Mouse (Mus musculus) midbrain, embryonic 13.5 days (tissue): ENCODE measurements around the gene Sort1. TPM values are rescaled to one million over a fixed set of nuclear protein-coding genes. Genes with fewer than 3 reads are reported as not detected.

Experiments used
- ATAC-seq: fragments of 200-750 bp; cut with Nextera tagmentation; 2 replicates; pipeline ENCODE4 v1.8.0; 2017; ENCODE audit warnings: mild to moderate bottlenecking, moderate TSS enrichment, moderate library complexity
- H3K27ac ChIP-seq: fragments of 300-500 bp; sonication (generic); 2 replicates; pipeline ENCODE4 v1.5.1; 2015; ENCODE audit warnings: inconsistent platforms, mild to moderate bottlenecking, moderate library complexity
- H3K27me3 ChIP-seq: fragments of 300-500 bp; sonication (generic); 2 replicates; pipeline ENCODE4 v1.6.1; 2015; ENCODE audit warnings: mild to moderate bottlenecking, inconsistent platforms
- H3K36me3 ChIP-seq: fragments of 300-500 bp; sonication (generic); 2 replicates; pipeline ENCODE4 v1.6.1; 2015; ENCODE audit warnings: mild to moderate bottlenecking, inconsistent platforms
- H3K4me1 ChIP-seq: fragments of 300-500 bp; sonication (generic); replicated peaks from 2 replicates; pipeline ENCODE4 v1.6.1; 2015; ENCODE audit warnings: inconsistent platforms
- H3K4me2 ChIP-seq: fragments of 300-500 bp; sonication (generic); replicated peaks from 2 replicates; pipeline ENCODE4 v1.6.1; 2015; ENCODE audit warnings: moderate library complexity, mild to moderate bottlenecking, inconsistent platforms
- H3K4me3 ChIP-seq: fragments of 300-500 bp; sonication (generic); replicated peaks from 2 replicates; pipeline ENCODE4 v1.5.1; 2015; ENCODE audit warnings: mild to moderate bottlenecking, inconsistent platforms
- H3K9ac ChIP-seq: fragments of 300-500 bp; sonication (generic); replicated peaks from 2 replicates; pipeline ENCODE4 v1.6.1; 2015; ENCODE audit warnings: mild to moderate bottlenecking, inconsistent platforms
- H3K9me3 ChIP-seq: fragments of 300-500 bp; sonication (generic); 2 replicates; pipeline ENCODE4 v1.6.1; 2016; ENCODE audit warnings: mild to moderate bottlenecking, inconsistent platforms
- WGBS: fragments of 180-500 bp; shearing (Covaris S2); methylation state at CpG from one replicate; pipeline ENCODE4 v1.1.7; 2015; 5-methylcytosine and 5-hydroxymethylcytosine counted together
- polyA plus RNA-seq: library from polyadenylated mRNA; unstranded; fragments of >200 nt; fragmentation: Nextera tagmentation; extraction: Ambion mirVana; gene quantifications from 2 replicates; pipeline ENCODE4 v1.2.1, GENCODE M21; 2015

Gene Sort1
- polyA plus RNA-seq, 1 experiment from 2014 or later: 18.3 TPM

DNA sequence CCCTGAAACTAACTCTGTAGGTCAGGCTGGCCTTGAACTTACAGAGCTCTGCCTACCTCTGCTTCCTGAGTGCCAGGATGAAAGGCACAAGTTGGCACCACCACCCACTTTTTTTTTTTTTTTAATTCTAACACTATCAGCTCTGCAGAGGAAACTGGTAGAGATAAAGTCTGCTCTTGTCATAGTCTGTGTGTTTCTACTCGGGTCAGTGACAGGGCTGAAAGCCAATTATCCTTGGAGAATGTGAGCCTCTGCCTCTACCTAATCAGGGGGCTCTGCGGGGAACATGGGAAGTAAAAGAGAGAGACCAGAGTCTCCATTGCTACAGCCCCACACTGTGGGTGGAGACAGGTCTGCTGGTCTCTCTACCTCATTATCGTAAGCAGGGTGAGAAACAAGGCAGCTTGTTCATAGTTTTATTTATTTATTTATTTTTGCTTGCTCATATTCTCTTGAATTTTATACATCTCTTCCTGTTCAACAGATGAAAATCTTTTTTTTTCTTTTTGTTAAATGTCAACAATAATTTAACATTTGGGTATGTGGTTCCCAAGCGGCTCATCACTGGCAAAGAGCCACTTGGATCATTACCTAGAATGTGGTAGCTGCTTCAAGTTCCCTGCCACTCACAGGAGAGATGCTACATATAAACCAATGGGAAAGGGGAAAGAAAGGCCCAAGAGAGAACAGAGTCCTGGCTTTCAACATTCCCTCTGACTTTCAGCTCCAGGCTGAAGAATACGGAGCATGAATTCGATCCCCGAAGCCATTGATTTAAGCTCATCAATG lies 95.2 kb downstream of the Sort1 start:
- peaks cover 16% of the 10 kb centered on the region for H3K4me1 ChIP-seq
- ATAC-seq: no peak
- H3K4me2 ChIP-seq: no peak overlapping the region
- H3K27ac ChIP-seq: no peak overlapping the region
- H3K36me3 ChIP-seq: no peaks in the 10 kb centered on the region
- no peak overlapping the region for H3K9ac ChIP-seq
- WGBS: 77% methylated on average over 7 of the region's 7 CpGs
- no peak overlapping the region for H3K4me3 ChIP-seq
- H3K27me3 ChIP-seq: no peaks in the 10 kb centered on the region
- no peaks in the 10 kb centered on the region for H3K9me3 ChIP-seq

DNA sequence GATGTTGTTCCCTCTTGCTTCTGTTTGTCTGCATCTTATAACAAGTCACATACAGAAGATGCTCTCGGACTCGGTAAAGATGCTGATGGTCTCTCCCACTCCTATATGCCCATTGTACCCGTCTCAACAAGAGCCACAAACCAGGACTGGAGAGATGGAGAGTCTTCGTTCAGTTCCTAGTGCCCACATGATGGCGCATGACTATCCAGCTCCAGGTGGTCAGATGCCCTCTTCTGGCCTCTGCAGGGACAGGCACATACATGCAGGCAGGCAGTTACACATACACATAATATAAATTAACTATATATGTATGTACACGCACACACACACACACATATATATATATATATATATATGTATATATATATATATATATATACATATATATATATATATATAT lies 96.8 kb downstream of the Sort1 start:
- ATAC-seq: no peak
- Histone ChIP-seq H3K36me3 (no peaks in the 10 kb centered on the region), H3K4me1 (peaks cover 30% of the 10 kb centered on the region), H3K27me3 (no peaks in the 10 kb centered on the region), H3K27ac (no peak overlapping the region), H3K9me3 (no peaks in the 10 kb centered on the region), H3K4me2 (no peak overlapping the region), H3K4me3 (no peak overlapping the region), H3K9ac (no peak overlapping the region)
- WGBS: 76% methylated on average over 6 of the region's 6 CpGs

- Histone ChIP-seq H3K4me2 (peak overlapping the region; percentile 68; the same call in 1 of the 2 replicates), H3K9ac (no peak overlapping the region), H3K27ac (no peak overlapping the region), H3K4me1 (peaks cover 30% of the 10 kb centered on the region), H3K4me3 (no peak overlapping the region), H3K36me3 (peaks cover 10% of the 10 kb centered on the region), H3K9me3 (no peaks in the 10 kb centered on the region), H3K27me3 (no peaks in the 10 kb centered on the region)
- ATAC-seq: no peak
- WGBS: 80% methylated on average over 14 of the region's 14 CpGs
These were observed 98.3 kb downstream of the Sort1 start for GRCm38 (mm10) chr3:108381945-108382875.

DNA sequence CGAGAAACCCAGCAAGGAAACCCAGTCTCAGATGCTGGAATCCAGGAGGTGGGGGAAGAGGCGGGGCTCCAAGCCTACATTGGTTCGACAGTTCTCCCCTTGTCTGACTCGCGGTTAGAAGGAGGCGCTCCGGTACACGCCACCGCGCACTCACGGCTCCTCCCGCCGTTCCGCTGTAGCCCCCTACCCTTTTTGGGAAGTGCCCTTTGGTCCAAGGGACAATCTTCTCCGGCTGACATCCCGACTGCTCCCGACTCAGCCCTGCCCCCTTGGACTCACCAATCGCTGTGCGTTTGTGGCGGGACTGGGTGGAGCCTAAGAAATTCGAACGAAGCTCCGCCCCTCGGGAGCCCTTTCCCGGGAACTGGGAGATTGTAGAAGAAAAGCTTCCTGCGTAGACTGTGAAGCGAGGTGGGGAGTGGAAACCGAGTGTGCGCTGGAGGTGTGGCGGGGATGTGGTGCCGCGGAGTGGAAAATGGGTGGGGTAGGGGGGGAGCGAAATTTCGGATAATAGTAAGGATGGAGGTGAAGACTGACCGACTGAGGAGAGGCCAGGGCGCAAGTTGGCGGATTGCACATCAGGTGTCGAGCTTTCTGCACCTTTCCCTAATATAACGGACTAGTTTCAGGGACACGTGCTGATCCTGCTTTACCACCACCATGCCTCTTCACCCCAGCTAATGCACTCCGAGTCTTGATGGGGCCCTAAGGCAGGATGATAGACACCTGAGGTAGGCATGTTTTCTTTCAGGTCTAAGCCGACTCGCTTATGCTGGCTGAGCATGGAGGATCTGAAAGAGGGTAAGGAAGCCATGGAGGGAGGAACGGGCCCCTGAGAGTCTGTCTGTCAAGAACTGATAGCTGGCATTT lies 99.8 kb downstream of the Sort1 start, which contains the start of gene Psrc1:
Gene Psrc1, plus strand, starts transcription at position 355 of the 870 bp plus-strand sequence.
- under 1% methylated on average over 44 of the region's 44 CpGs for WGBS
- Histone ChIP-seq H3K9me3 (no peaks in the 10 kb centered on the region), H3K27me3 (no peaks in the 10 kb centered on the region), H3K9ac (peak within 1 kb of the TSS; percentile 67), H3K27ac (peak within 1 kb of the TSS; percentile 44; the same call in 1 of the 2 replicates), H3K4me2 (peak within 1 kb of the TSS; percentile 68), H3K4me3 (peak within 1 kb of the TSS; percentile 65), H3K36me3 (peaks cover 12% of the 10 kb centered on the region), H3K4me1 (peaks cover 32% of the 10 kb centered on the region)
- peak; percentile 92 for ATAC-seq

DNA sequence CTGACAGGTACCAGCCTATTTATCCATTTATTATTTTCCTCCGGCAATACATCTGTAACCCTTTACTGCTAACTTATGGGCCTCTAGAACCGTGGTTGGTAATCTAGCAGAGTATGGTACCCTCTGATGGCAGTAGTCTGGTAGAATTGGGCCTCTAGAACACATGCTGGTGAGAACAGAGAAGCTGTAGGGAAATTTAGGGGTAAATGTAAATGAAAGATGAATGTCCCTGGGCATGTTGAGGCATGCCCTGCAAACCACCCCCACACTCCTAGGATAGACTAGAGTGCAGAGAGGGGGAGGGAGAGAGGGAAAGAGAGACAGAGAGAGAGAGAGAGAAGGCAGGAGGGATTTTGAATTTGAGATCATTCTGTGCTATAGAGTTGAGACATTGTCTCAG lies 100.5 kb downstream of the Sort1 start:
- H3K27ac ChIP-seq: no peak overlapping the region
- ATAC-seq: no peak
- peaks cover 12% of the 10 kb centered on the region for H3K36me3 ChIP-seq
- peaks cover 38% of the 10 kb centered on the region for H3K4me1 ChIP-seq
- H3K9ac ChIP-seq: peak overlapping the region; percentile 67
- H3K9me3 ChIP-seq: no peaks in the 10 kb centered on the region
- WGBS: 35% methylated on average over 2 of the region's 2 CpGs
- H3K27me3 ChIP-seq: no peaks in the 10 kb centered on the region
- H3K4me2 ChIP-seq: peak overlapping the region; percentile 68
- H3K4me3 ChIP-seq: peak overlapping the region; percentile 65

GRCm38 (mm10) chr3:108386186-108386585 lies 102.3 kb downstream of the Sort1 start:
- Histone ChIP-seq H3K4me3 (no peak overlapping the region), H3K27ac (no peak overlapping the region), H3K4me1 (peaks cover 39% of the 10 kb centered on the region), H3K36me3 (peaks cover 15% of the 10 kb centered on the region), H3K9ac (no peak overlapping the region), H3K4me2 (no peak overlapping the region), H3K9me3 (no peaks in the 10 kb centered on the region), H3K27me3 (no peaks in the 10 kb centered on the region)
- ATAC-seq: no peak
- WGBS: 94% methylated on average over 10 of the region's 10 CpGs

DNA sequence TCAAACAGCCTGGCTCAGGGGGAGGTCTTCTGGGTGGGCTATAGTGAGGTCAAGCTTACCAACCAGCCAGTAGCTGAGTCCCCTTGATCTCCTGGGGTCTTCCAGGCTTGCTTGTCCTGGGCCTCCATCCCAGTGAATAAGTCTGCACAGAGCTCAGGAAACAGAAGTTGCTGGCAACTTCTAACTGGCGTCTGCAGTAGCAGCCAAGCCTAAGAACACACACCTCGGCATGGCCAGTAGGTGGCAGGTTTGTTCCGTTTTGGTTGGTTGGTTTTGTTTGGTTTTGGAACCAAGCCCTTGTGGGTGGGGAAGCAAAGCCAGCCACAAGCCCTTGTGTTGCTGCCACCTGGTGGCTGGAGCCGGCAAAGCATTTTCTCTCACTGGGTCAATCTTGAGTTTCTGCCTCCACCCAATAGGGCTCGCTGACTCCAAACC lies 105.2 kb downstream of the Sort1 start:
- 1% methylated on average over 5 of the region's 5 CpGs for WGBS
- Histone ChIP-seq H3K4me3 (no peak overlapping the region), H3K4me1 (peaks cover 33% of the 10 kb centered on the region), H3K36me3 (peaks cover 43% of the 10 kb centered on the region), H3K9ac (peak overlapping the region; percentile 32; the same call in 1 of the 2 replicates), H3K27ac (peak overlapping the region; percentile 19; the same call in 1 of the 2 replicates), H3K27me3 (no peaks in the 10 kb centered on the region), H3K9me3 (no peaks in the 10 kb centered on the region), H3K4me2 (no peak overlapping the region)
- ATAC-seq: peak; percentile 67

DNA sequence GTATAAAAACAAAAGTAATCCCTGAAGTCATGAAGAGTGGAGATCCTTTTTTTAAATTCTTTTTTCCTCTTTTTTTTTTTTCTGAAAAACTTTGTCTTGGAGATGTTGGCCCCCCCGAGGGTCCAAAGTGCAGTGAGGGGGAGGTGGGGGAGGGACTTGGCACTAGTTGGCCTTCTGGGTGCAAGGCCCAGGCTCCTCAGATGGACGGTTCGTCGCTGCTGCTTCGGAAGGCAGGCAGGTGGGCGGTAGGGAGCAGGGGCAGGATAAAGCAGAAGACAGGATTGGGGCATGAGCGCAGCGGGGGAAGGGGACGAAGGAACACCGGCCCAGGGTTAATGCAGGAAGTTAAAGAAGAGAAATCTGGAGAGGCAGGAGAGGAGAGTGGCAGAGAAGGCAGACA lies 108.4 kb downstream of the Sort1 start:
- H3K4me1 ChIP-seq: peaks cover 20% of the 10 kb centered on the region
- H3K4me2 ChIP-seq: no peak overlapping the region
- no peaks in the 10 kb centered on the region for H3K9me3 ChIP-seq
- no peaks in the 10 kb centered on the region for H3K27me3 ChIP-seq
- H3K9ac ChIP-seq: no peak overlapping the region
- H3K4me3 ChIP-seq: no peak overlapping the region
- WGBS: 13% methylated on average over 10 of the region's 10 CpGs
- H3K36me3 ChIP-seq: peaks cover 64% of the 10 kb centered on the region
- 0 out of 2 replicates have a peak overlapping the region, but pooled peaks have one; percentile 14 for H3K27ac ChIP-seq
- ATAC-seq: no peak

GRCm38 (mm10) chr3:108392793-108393192 lies 108.9 kb downstream of the Sort1 start:
- H3K36me3 ChIP-seq: peaks cover 68% of the 10 kb centered on the region
- 0 out of 2 replicates have a peak overlapping the region, but pooled peaks have one; percentile 14 for H3K27ac ChIP-seq
- peak overlapping the region; percentile 8; the same call in 1 of the 2 replicates for H3K9ac ChIP-seq
- no peaks in the 10 kb centered on the region for H3K27me3 ChIP-seq
- H3K9me3 ChIP-seq: no peaks in the 10 kb centered on the region
- peaks cover 20% of the 10 kb centered on the region for H3K4me1 ChIP-seq
- ATAC-seq: no peak
- no peak overlapping the region for H3K4me2 ChIP-seq
- H3K4me3 ChIP-seq: no peak overlapping the region
- 50% methylated on average over 15 of the region's 15 CpGs for WGBS

DNA sequence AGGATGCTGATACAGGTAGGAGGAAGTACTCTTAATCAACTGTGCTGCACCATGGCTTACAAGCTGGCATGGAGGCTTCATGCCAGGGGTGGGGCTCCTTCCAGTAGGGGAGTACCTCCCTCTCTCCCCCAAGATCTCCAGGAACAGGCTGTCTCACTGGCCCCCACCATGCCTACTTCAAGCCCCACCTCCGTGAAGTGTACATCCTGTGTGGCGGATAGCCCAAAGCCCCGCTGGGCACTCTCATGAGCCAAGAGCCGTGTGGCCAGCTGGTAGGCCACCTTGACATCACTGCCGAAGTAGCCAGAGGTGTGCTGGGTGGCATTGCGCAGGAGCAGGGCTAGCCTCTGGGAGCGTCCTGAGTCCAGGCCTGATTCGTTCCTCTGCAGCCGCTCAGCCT lies 114.4 kb downstream of the Sort1 start:
- no peak for ATAC-seq
- 97% methylated on average over 9 of the region's 9 CpGs for WGBS

GRCm38 (mm10) chr3:108400442-108400841 lies 116.6 kb downstream of the Sort1 start:
- Histone ChIP-seq H3K4me3 (no peak overlapping the region), H3K9me3 (no peaks in the 10 kb centered on the region), H3K36me3 (peaks cover 97% of the 10 kb centered on the region), H3K9ac (no peak overlapping the region), H3K27me3 (no peaks in the 10 kb centered on the region), H3K27ac (no peak overlapping the region), H3K4me2 (no peak overlapping the region), H3K4me1 (peaks cover 26% of the 10 kb centered on the region)
- 89% methylated on average over 5 of the region's 5 CpGs for WGBS
- ATAC-seq: no peak

More for the DNA sequence above, 114.4 kb downstream of the Sort1 start:
- H3K4me3 ChIP-seq: no peak overlapping the region
- H3K4me1 ChIP-seq: peaks cover 14% of the 10 kb centered on the region
- peaks cover 99% of the 10 kb centered on the region for H3K36me3 ChIP-seq
- no peaks in the 10 kb centered on the region for H3K9me3 ChIP-seq
- H3K9ac ChIP-seq: no peak overlapping the region
- H3K27me3 ChIP-seq: no peaks in the 10 kb centered on the region
- no peak overlapping the region for H3K4me2 ChIP-seq
- no peak overlapping the region for H3K27ac ChIP-seq
